Mouse (Mus musculus): ENCODE data around the gene Tars. TPM values are rescaled to one million over a fixed set of nuclear protein-coding genes. Genes with fewer than 3 reads are reported as not detected.

Tars gene
- polyA plus RNA-seq, 1 experiment, result 38.9 TPM

DNA sequence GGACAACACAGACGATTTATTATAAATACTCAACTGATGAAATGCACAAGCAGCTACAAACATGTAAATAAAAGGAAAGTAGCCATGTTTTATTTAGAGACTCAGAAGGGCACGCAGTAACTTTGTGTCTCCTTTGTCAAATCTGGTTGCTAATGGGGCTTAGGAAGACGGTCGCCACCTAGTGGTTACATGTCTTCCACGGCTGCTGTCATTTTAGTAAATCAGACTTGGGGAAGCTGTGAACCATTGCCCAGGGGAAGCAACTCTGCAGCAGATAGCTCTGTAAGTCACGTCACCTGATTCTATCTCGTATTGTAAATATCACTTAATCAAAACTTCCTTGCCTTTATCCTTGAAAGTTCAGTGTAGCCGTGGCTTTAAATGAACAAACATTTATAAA, 7.9 kb upstream of the Tars start:
- WGBS, result 5% methylated on average over 8 of the region's 8 CpGs

DNA sequence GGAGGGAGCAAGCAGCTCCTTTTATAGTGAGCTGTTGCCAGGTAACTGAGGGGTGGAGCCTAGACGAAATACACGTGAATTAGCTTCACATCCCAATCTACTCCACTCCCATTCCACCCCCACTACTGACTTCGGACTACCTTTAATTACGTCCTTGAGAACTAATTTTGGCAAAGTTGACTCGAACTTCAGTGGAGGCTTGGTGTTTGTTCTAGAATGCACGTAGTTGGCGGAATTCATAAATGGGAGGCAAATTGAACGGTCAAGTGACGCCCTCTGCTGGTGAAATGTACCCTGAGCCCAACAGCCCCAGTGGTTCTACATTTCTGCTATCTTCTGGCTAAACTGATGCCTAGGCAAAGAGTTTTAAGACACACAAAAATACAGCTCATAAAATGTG, 7.3 kb upstream of the Tars start:
- peak; percentile 26; the same call in 1 of the 2 replicates for TF ChIP-seq CTCF (IDR thresholded peaks at IDR 0.05; ENCODE audit: control insufficient read depth, insufficient read depth, low read length)
- no peak for TF ChIP-seq POLR2A (IDR thresholded peaks at IDR 0.05; ENCODE audit: borderline replicate concordance, control insufficient read depth, low read depth, low read length)
- H3K4me1 ChIP-seq (ENCODE audit: control insufficient read depth, insufficient read depth, low read length), result no peaks in the 10 kb centered on the region; the same call in 1 of the 2 replicates
- 47% methylated on average over 9 of the region's 9 CpGs for WGBS

More for the DNA sequence above, 7.9 kb upstream of the Tars start:
- no peak overlapping the region for H3K27ac ChIP-seq (ENCODE audit: control insufficient read depth, insufficient read depth, low read depth, low read length, poor library complexity)
- TF ChIP-seq POLR2A (IDR thresholded peaks at IDR 0.05; ENCODE audit: borderline replicate concordance, control insufficient read depth, low read depth, low read length) (no peak), CTCF (IDR thresholded peaks at IDR 0.05; ENCODE audit: control insufficient read depth, insufficient read depth, low read length) (peak; percentile 58)
- H3K4me3 ChIP-seq (replicated peaks; ENCODE audit: control insufficient read depth, low read depth, low read length), result no peak overlapping the region
- no peaks in the 10 kb centered on the region; the same call in 1 of the 2 replicates for H3K4me1 ChIP-seq (ENCODE audit: control insufficient read depth, insufficient read depth, low read length)

GRCm38 (mm10) chr15:11398676-11399350, 652 bp downstream of the Tars start:
- Histone ChIP-seq H3K27ac (ENCODE audit: control insufficient read depth, insufficient read depth, low read depth, low read length, poor library complexity) (no peak overlapping the region; the same call in 1 of the 2 replicates), H3K4me3 (replicated peaks; ENCODE audit: control insufficient read depth, low read depth, low read length) (peak overlapping the region; percentile 86), H3K4me1 (ENCODE audit: control insufficient read depth, insufficient read depth, low read length) (no peaks in the 10 kb centered on the region; the same call in 1 of the 2 replicates)
- no peak for TF ChIP-seq POLR2A (IDR thresholded peaks at IDR 0.05; ENCODE audit: borderline replicate concordance, control insufficient read depth, low read depth, low read length)
- WGBS, result 2% methylated on average over 10 of the region's 10 CpGs

More for the DNA sequence above, 7.3 kb upstream of the Tars start:
- H3K4me3 ChIP-seq (replicated peaks; ENCODE audit: control insufficient read depth, low read depth, low read length), result no peak overlapping the region
- no peak overlapping the region for H3K27ac ChIP-seq (ENCODE audit: control insufficient read depth, insufficient read depth, low read depth, low read length, poor library complexity)

DNA sequence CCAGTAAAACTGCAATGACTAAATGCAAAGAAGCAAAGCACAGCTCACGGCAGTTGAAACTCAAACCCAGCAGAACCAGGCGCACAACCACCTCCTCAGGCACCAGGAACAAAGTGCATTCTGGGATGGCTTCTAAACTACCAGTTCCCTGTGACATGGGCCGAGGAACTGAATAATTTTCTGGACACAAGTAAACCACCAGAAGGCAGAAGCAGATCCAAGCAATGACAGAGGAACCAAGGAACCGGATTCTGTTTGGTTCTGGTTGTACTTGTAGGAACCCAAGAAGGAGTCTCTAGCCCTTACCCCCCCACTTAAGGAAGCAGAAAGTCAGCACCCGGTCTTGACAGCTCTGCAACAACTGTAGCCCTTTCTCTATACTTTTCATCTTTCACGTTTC, 3.0 kb downstream of the Tars start:
- no peaks in the 10 kb centered on the region; the same call in 1 of the 2 replicates for H3K4me1 ChIP-seq (ENCODE audit: control insufficient read depth, insufficient read depth, low read length)
- WGBS, result 81% methylated on average over 6 of the region's 6 CpGs
- no peak overlapping the region for H3K4me3 ChIP-seq (replicated peaks; ENCODE audit: control insufficient read depth, low read depth, low read length)
- TF ChIP-seq CTCF (IDR thresholded peaks at IDR 0.05; ENCODE audit: control insufficient read depth, insufficient read depth, low read length), result no peak
- TF ChIP-seq POLR2A (IDR thresholded peaks at IDR 0.05; ENCODE audit: borderline replicate concordance, control insufficient read depth, low read depth, low read length), result no peak
- H3K27ac ChIP-seq (ENCODE audit: control insufficient read depth, insufficient read depth, low read depth, low read length, poor library complexity), result no peak overlapping the region

DNA sequence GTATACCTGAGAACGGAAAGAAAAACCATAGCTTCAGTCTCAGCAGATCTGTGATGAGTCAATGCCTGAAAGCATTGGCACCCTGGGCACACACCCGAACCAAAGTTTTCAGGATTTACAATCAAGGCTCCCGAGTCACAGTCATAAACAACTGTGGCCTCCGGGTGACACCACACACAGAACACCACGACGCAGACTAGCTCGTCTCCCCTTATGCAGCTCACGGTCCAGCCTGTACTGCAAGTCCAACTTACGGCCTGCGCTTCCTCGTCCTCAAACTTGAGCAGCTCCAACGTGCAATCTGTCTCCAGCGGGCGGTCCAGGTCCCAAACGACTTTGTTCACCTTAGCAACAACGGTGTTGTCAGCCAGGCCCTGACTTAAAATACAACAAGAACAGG, 6.6 kb downstream of the Tars start:
- H3K4me1 ChIP-seq (ENCODE audit: control insufficient read depth, insufficient read depth, low read length), result no peaks in the 10 kb centered on the region
- H3K27ac ChIP-seq (ENCODE audit: control insufficient read depth, insufficient read depth, low read depth, low read length, poor library complexity), result no peak overlapping the region
- TF ChIP-seq POLR2A (IDR thresholded peaks at IDR 0.05; ENCODE audit: borderline replicate concordance, control insufficient read depth, low read depth, low read length) (no peak), CTCF (IDR thresholded peaks at IDR 0.05; ENCODE audit: control insufficient read depth, insufficient read depth, low read length) (no peak)
- WGBS, result 92% methylated on average over 16 of the region's 16 CpGs
- no peak overlapping the region for H3K4me3 ChIP-seq (replicated peaks; ENCODE audit: control insufficient read depth, low read depth, low read length)

- WGBS, result 94% methylated on average over 21 of the region's 21 CpGs
- TF ChIP-seq CTCF (IDR thresholded peaks at IDR 0.05; ENCODE audit: control insufficient read depth, insufficient read depth, low read length) (no peak), POLR2A (IDR thresholded peaks at IDR 0.05; ENCODE audit: borderline replicate concordance, control insufficient read depth, low read depth, low read length) (no peak)
- Histone ChIP-seq H3K4me3 (replicated peaks; ENCODE audit: control insufficient read depth, low read depth, low read length) (no peak overlapping the region), H3K27ac (ENCODE audit: control insufficient read depth, insufficient read depth, low read depth, low read length, poor library complexity) (no peak overlapping the region), H3K4me1 (ENCODE audit: control insufficient read depth, insufficient read depth, low read length) (no peaks in the 10 kb centered on the region)
Observed at GRCm38 (mm10) chr15:11383796-11384195, 15.7 kb downstream of the Tars start.

DNA sequence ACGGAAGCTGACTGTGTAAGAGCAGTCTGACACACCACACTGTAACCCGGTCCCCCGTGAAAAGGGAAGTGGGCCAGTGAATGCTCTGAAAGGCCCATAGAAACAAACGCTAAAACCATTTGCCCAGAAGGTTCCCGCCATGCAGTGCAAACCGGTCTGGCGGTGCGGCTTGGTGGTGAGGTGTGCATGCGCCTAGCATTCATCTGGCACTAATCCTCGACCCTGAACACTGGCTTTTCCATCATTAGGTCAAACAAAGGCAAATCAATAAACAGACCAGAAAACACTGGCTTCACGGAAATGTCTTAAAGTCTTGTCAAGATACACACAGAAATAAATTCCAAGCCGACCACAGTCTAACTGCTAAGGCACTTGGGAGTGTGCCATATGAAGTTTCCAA, 16.9 kb downstream of the Tars start:
- TF ChIP-seq CTCF (IDR thresholded peaks at IDR 0.05; ENCODE audit: control insufficient read depth, insufficient read depth, low read length) (no peak), POLR2A (IDR thresholded peaks at IDR 0.05; ENCODE audit: borderline replicate concordance, control insufficient read depth, low read depth, low read length) (no peak)
- WGBS, result 66% methylated on average over 12 of the region's 12 CpGs
- Histone ChIP-seq H3K27ac (ENCODE audit: control insufficient read depth, insufficient read depth, low read depth, low read length, poor library complexity) (no peak overlapping the region), H3K4me1 (ENCODE audit: control insufficient read depth, insufficient read depth, low read length) (no peaks in the 10 kb centered on the region), H3K4me3 (replicated peaks; ENCODE audit: control insufficient read depth, low read depth, low read length) (no peak overlapping the region)

DNA sequence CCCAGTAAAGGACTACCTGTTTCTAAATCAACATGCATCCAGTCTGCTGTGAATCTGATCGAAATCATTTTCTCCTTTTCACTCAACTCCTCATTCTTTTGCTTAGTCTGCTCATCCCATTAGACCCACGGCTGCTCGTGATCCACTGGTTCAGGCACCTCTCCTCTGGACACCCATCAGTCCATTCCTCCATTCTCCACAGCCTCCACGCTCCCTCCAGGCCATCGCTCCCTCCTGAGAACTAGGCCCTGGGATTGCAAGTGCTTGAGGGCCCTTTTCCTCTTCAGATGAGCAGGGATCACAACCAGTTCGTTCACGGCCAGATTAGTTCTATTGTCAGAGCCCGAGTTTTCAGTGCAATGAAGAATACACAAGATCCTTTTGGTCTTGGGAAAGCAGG, 18.8 kb downstream of the Tars start:
- Histone ChIP-seq H3K4me3 (replicated peaks; ENCODE audit: control insufficient read depth, low read depth, low read length) (no peak overlapping the region), H3K27ac (ENCODE audit: control insufficient read depth, insufficient read depth, low read depth, low read length, poor library complexity) (no peak overlapping the region), H3K4me1 (ENCODE audit: control insufficient read depth, insufficient read depth, low read length) (no peaks in the 10 kb centered on the region)
- TF ChIP-seq CTCF (IDR thresholded peaks at IDR 0.05; ENCODE audit: control insufficient read depth, insufficient read depth, low read length) (no peak), POLR2A (IDR thresholded peaks at IDR 0.05; ENCODE audit: borderline replicate concordance, control insufficient read depth, low read depth, low read length) (no peak)
- 84% methylated on average over 8 of the region's 8 CpGs for WGBS
